Mouse (Mus musculus) limb, embryonic 14.5 days (tissue): Measurements from ENCODE around the gene 4921524J17Rik. TPM values are rescaled to one million over a fixed set of nuclear protein-coding genes. Genes with fewer than 3 reads are reported as not detected.
A peak's percentile ranks its signal among the peaks of the same experiment; 100 is the strongest.

Experiments
- ATAC-seq: fragments of 200-750 bp; cut with Nextera tagmentation; 2 replicates; pipeline ENCODE4 v1.8.0; 2017; ENCODE audit warnings: low read depth, moderate number of reproducible peaks, moderate TSS enrichment; ENCODE audit not compliant: low FRiP score
- DNase-seq: peaks from one replicate; pipeline ENCODE4 v3.0.0-alpha.2; 2015; ENCODE audit warnings: low spot score
- H3K27ac ChIP-seq: fragments of 300-500 bp; sonication (generic); replicated peaks from 2 replicates; pipeline ENCODE4 v1.5.1; 2014; ENCODE audit warnings: low read depth, mild to moderate bottlenecking, low read length, moderate library complexity, mixed read lengths
- H3K27me3 ChIP-seq: fragments of 300-500 bp; sonication (generic); 2 replicates; pipeline ENCODE4 v1.6.1; 2014; ENCODE audit warnings: low read length, mixed read lengths; ENCODE audit not compliant: control insufficient read depth, insufficient read depth
- H3K36me3 ChIP-seq: fragments of 300-500 bp; sonication (generic); 2 replicates; pipeline ENCODE4 v1.6.1; 2014; ENCODE audit warnings: mild to moderate bottlenecking, low read length, moderate library complexity, mixed read lengths; ENCODE audit not compliant: control insufficient read depth, insufficient read depth
- H3K4me1 ChIP-seq: fragments of 300-500 bp; sonication (generic); 2 replicates; pipeline ENCODE4 v1.6.1; 2014; ENCODE audit warnings: antibody characterized with exemption, low read length, mixed read lengths; ENCODE audit not compliant: control insufficient read depth, insufficient read depth
- H3K4me2 ChIP-seq: fragments of 300-500 bp; sonication (generic); replicated peaks from 2 replicates; pipeline ENCODE4 v1.6.1; 2014; ENCODE audit warnings: low read depth, mild to moderate bottlenecking, low read length, moderate library complexity; ENCODE audit not compliant: severe bottlenecking
- H3K4me3 ChIP-seq: fragments of 300-500 bp; sonication (generic); replicated peaks from 2 replicates; pipeline ENCODE4 v1.5.1; 2014; ENCODE audit warnings: low read length
- H3K9ac ChIP-seq: fragments of 300-500 bp; sonication (generic); 2 replicates; pipeline ENCODE4 v1.6.1; 2014; ENCODE audit warnings: mild to moderate bottlenecking, low read depth, low read length, moderate library complexity; ENCODE audit not compliant: severe bottlenecking
- H3K9me3 ChIP-seq: fragments of 300-500 bp; sonication (generic); 2 replicates; pipeline ENCODE4 v1.6.1; 2016; ENCODE audit warnings: low read length; ENCODE audit not compliant: control insufficient read depth
- POLR2A ChIP-seq: fragments of 200-500 bp; IDR thresholded peaks from 2 replicates; pipeline ENCODE4 v1.8.0; 2012; ENCODE audit warnings: inconsistent platforms, mild to moderate bottlenecking, moderate library complexity, borderline replicate concordance; ENCODE audit not compliant: insufficient read depth, insufficient read length; ENCODE audit errors: extremely low read depth
- WGBS: fragments of 180-500 bp; shearing (Covaris S2); extraction: QIAGEN DNeasy Blood & Tissue Kit; methylation state at CpG from one replicate; pipeline ENCODE4 v1.1.7; 2014; 5-methylcytosine and 5-hydroxymethylcytosine counted together
- polyA plus RNA-seq, 2 experiments: library from polyadenylated mRNA; depleted of rRNA in 1 of 2; stranded (reverse) in 1 of 2; unstranded in 1 of 2; fragments of >200 nt; fragmentation: Nextera tagmentation in 1 of 2; extraction: Ambion mirVana in 1 of 2; gene quantifications; 2 replicates each; pipeline versions ENCODE4 v1.2.1 to v1.2.3; 2012 to 2014

Gene 4921524J17Rik
- polyA plus RNA-seq, 2 experiments = 24.9 to 46.5 TPM

- no peak for TF ChIP-seq POLR2A
- ATAC-seq (no peak), DNase-seq (no peak)
- H3K9me3 ChIP-seq = no peaks in the 10 kb centered on the region
- H3K36me3 ChIP-seq = peaks cover 4% of the 10 kb centered on the region
- no peak overlapping the region for H3K4me2 ChIP-seq
- H3K27ac ChIP-seq = no peak overlapping the region
- H3K27me3 ChIP-seq = no peaks in the 10 kb centered on the region
- WGBS = 96% methylated on average over 1 of the region's 1 CpGs
- H3K4me1 ChIP-seq = no peaks in the 10 kb centered on the region
- H3K9ac ChIP-seq = no peak overlapping the region
- H3K4me3 ChIP-seq = no peak overlapping the region
Measured at GRCm38 (mm10) chr8:85421329-85421728, 11.3 kb downstream of the 4921524J17Rik start.

GRCm38 (mm10) chr8:85408526-85408925 lies 24.1 kb downstream of the 4921524J17Rik start:
- Histone ChIP-seq H3K27ac (no peak overlapping the region), H3K4me2 (no peak overlapping the region), H3K9ac (no peak overlapping the region), H3K9me3 (no peaks in the 10 kb centered on the region), H3K36me3 (peaks cover 9% of the 10 kb centered on the region), H3K4me3 (no peak overlapping the region), H3K4me1 (no peaks in the 10 kb centered on the region), H3K27me3 (no peaks in the 10 kb centered on the region)
- 73% methylated on average over 3 of the region's 3 CpGs for WGBS
- DNase-seq (no peak), ATAC-seq (no peak)
- TF ChIP-seq POLR2A = no peak

- peaks cover 9% of the 10 kb centered on the region for H3K36me3 ChIP-seq
- no peaks in the 10 kb centered on the region for H3K27me3 ChIP-seq
- 76% methylated on average over 7 of the region's 7 CpGs for WGBS
- TF ChIP-seq POLR2A = no peak
- H3K4me2 ChIP-seq = no peak overlapping the region
- ATAC-seq (no peak), DNase-seq (peak; percentile 21)
- no peak overlapping the region for H3K27ac ChIP-seq
- no peak overlapping the region for H3K9ac ChIP-seq
- H3K4me1 ChIP-seq = no peaks in the 10 kb centered on the region
- no peak overlapping the region for H3K4me3 ChIP-seq
- no peaks in the 10 kb centered on the region for H3K9me3 ChIP-seq
Measured at GRCm38 (mm10) chr8:85408053-85408505, 24.6 kb downstream of the 4921524J17Rik start.

GRCm38 (mm10) chr8:85405961-85406360 lies 26.7 kb downstream of the 4921524J17Rik start:
- H3K9ac ChIP-seq = no peak overlapping the region
- ATAC-seq = no peak
- H3K36me3 ChIP-seq = peaks cover 6% of the 10 kb centered on the region
- no peaks in the 10 kb centered on the region for H3K27me3 ChIP-seq
- H3K4me3 ChIP-seq = no peak overlapping the region
- no peak for DNase-seq
- 84% methylated on average over 10 of the region's 10 CpGs for WGBS
- TF ChIP-seq POLR2A = no peak
- no peak overlapping the region for H3K4me2 ChIP-seq
- H3K9me3 ChIP-seq = no peaks in the 10 kb centered on the region
- H3K4me1 ChIP-seq = no peaks in the 10 kb centered on the region
- H3K27ac ChIP-seq = no peak overlapping the region

GRCm38 (mm10) chr8:85405418-85405817 lies 27.2 kb downstream of the 4921524J17Rik start:
- Histone ChIP-seq H3K27me3 (no peaks in the 10 kb centered on the region), H3K36me3 (0 out of 2 replicates have a peak, but pooled peaks cover 4% of the 10 kb centered on the region), H3K4me1 (no peaks in the 10 kb centered on the region), H3K27ac (no peak overlapping the region), H3K4me3 (no peak overlapping the region), H3K9me3 (no peaks in the 10 kb centered on the region), H3K9ac (no peak overlapping the region), H3K4me2 (no peak overlapping the region)
- DNase-seq (no peak), ATAC-seq (no peak)
- 55% methylated on average over 3 of the region's 3 CpGs for WGBS
- TF ChIP-seq POLR2A = no peak

DNA sequence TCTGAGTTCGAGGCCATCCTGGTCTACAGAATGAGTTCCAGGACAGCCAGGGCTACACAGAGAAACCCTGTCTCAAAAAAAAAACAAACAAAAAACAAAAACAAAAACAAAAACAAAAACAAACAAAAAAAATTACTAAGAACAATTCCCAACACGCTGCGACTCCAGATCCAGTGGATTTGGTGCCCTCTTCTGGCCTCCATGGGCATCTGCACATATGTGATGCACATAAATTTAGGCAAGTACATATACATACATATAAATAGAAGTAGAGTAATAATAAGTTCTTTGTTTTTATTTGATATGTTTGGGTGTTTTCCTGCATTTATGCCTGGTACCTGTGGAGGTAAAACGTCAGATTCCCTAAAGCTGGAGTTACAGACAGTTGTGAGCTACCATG lies 34.1 kb downstream of the 4921524J17Rik start:
- no peak for ATAC-seq
- no peaks in the 10 kb centered on the region for H3K4me1 ChIP-seq
- no peak for TF ChIP-seq POLR2A

More for the DNA sequence above, 34.1 kb downstream of the 4921524J17Rik start:
- H3K27me3 ChIP-seq = no peaks in the 10 kb centered on the region
- no peak overlapping the region for H3K9ac ChIP-seq
- no peaks in the 10 kb centered on the region for H3K9me3 ChIP-seq
- H3K4me2 ChIP-seq = no peak overlapping the region
- H3K36me3 ChIP-seq = no peaks in the 10 kb centered on the region
- DNase-seq = no peak
- WGBS = 87% methylated on average over 4 of the region's 4 CpGs
- no peak overlapping the region for H3K27ac ChIP-seq
- H3K4me3 ChIP-seq = no peak overlapping the region
